Mouse (Mus musculus): ENCODE data around the gene Trak1. TPM values are rescaled to one million over a fixed set of nuclear protein-coding genes. Genes with fewer than 3 reads are reported as not detected.
A peak's percentile ranks its signal among the peaks of the same experiment; 100 is the strongest.

The Trak1 gene
- total and polyA plus RNA-seq, 3 experiments: 8.2 to 28.6 (median 18.1) TPM

DNA sequence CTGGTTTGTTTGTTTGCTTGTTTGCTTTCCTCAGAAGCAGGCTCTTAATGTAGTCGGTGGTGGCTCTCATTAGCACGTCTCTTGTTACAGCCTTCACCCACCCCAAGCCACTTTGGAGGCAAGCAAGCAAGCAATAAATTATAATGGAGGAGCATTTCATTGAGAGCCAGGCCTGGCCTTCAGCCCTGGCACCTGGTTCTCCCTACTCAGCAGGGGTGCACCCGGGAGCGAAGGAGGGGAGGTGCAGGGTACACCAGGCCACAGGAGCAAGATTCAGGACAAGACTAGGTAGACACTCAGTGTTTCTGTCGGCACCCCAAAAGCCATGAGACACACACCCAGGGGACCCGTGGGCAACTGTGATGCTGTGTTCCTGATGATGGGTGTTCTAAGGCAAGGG, 72.3 kb downstream of the Trak1 start:
- H3K4me2 ChIP-seq (ENCODE audit: insufficient read depth, low read depth, poor library complexity, severe bottlenecking): no peak overlapping the region
- no peaks in the 10 kb centered on the region for H3K79me2 ChIP-seq (replicated peaks; ENCODE audit: control insufficient read depth, extremely low read depth, insufficient read depth, poor library complexity, severe bottlenecking)
- dilution Hi-C loops (cut with MboI; ENCODE audit: extremely low pct_ligation_motif_present, extremely low pct_unique_long_range_greater_than_20kb, low sequenced_read_pairs) (no loop called here), in situ Hi-C loops (cut with MboI; ENCODE audit: low pct_ligation_motif_present, low pct_unique_long_range_greater_than_20kb, low sequenced_read_pairs) (no loop called here)
- H3K9me3 ChIP-seq (replicated peaks; ENCODE audit: low read length): no peaks in the 10 kb centered on the region
- H3K9ac ChIP-seq (ENCODE audit: insufficient read depth, low read depth): no peak overlapping the region
- no peak overlapping the region for H3K27ac ChIP-seq (ENCODE audit: insufficient read depth, low read depth)
- peaks cover 15 to 52% of the 10 kb centered on the region in 2 experiments for H3K36me3 ChIP-seq (replicated peaks in 1 of 2; ENCODE audit: control insufficient read depth in 1 of 2, insufficient read depth in 1 of 2, low read length in 1 of 2)
- no peak for TF ChIP-seq MYC (IDR thresholded peaks at IDR 0.05; ENCODE audit: low read depth, low read length)
- TF ChIP-seq KAT2A (IDR thresholded peaks at IDR 0.05; ENCODE audit: insufficient replicate concordance, low read length): no peak
- no peak for TF ChIP-seq JUN (IDR thresholded peaks at IDR 0.05; ENCODE audit: insufficient read depth, low read depth, low read length)
- no peak for TF ChIP-seq SIN3A (IDR thresholded peaks at IDR 0.05; ENCODE audit: low read length)
- no peak for TF ChIP-seq MAX (IDR thresholded peaks at IDR 0.05; ENCODE audit: low read length)
- TF ChIP-seq ETS1 (conservative IDR thresholded peaks at IDR 0.05; ENCODE audit: low read depth, low read length): no peak
- TF ChIP-seq UBTF (IDR thresholded peaks at IDR 0.05; ENCODE audit: low read depth, low read length): no peak
- no peak for TF ChIP-seq POLR2A (IDR thresholded peaks at IDR 0.05; ENCODE audit: low read depth, low read length)
- no peak for TF ChIP-seq CHD1 (IDR thresholded peaks at IDR 0.05; ENCODE audit: low read depth, low read length)
- TF ChIP-seq JUND (conservative IDR thresholded peaks at IDR 0.05; ENCODE audit: low read depth, low read length): no peak
- no peak for TF ChIP-seq PAX5 (IDR thresholded peaks at IDR 0.05; ENCODE audit: low read length)
- TF ChIP-seq TCF12 (IDR thresholded peaks at IDR 0.05; ENCODE audit: low read depth, low read length): no peak
- no peak for TF ChIP-seq E2F4 (IDR thresholded peaks at IDR 0.05; ENCODE audit: insufficient replicate concordance, low read depth, low read length)
- TF ChIP-seq ZC3H11A (IDR thresholded peaks at IDR 0.05; ENCODE audit: low read depth, low read length): no peak
- no peak for TF ChIP-seq NELFE (IDR thresholded peaks at IDR 0.05; ENCODE audit: low read depth, low read length)
- no peak for TF ChIP-seq RAD21 (IDR thresholded peaks at IDR 0.05; ENCODE audit: low read depth, low read length)
- no peak for TF ChIP-seq BHLHE40 (IDR thresholded peaks at IDR 0.05; ENCODE audit: low read depth, low read length)
- no peak for TF ChIP-seq MEF2A (IDR thresholded peaks at IDR 0.05; ENCODE audit: borderline replicate concordance, low read depth, low read length)
- TF ChIP-seq TBP (conservative IDR thresholded peaks at IDR 0.05; ENCODE audit: low read depth, low read length): no peak
- H3K4me3 ChIP-seq (replicated peaks in 1 of 3; ENCODE audit: low read depth in 2 of 3, low read length in 2 of 3, poor library complexity in 1 of 3): no peak overlapping the region
- peaks cover 10 to 63% of the 10 kb centered on the region in 2 experiments for H3K4me1 ChIP-seq (ENCODE audit: control insufficient read depth in 1 of 2, insufficient read depth in 2 of 2)
- DNase-seq (ENCODE audit: extremely low read depth): no peak
- H3K27me3 ChIP-seq (replicated peaks): no peaks in the 10 kb centered on the region

DNA sequence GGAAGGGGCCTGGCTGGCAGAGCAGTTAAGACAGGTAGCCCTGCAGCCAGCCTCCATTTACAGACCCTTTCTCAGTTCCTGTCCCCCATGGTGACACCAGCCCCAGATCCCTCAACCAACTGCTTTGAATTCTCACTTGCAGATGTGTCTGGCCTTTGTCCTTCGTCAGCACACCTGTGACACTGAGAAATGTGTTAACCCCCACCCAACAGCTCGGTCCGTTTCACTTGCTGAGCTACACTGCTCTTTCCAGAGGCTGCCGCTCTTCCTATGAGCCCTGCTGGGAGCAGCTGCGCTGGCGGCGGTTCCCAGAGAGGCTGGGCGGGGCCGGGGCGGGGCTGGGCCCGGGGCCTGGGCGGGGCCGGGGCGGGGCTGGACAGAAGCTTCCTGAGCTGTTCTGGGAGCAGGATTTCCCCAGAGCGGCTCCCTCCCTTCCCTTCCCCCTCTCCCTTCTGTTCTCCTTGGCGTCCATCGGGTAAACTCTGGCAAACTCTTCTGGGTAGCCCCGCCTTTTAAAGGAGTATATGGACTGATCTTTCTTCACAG, 74.1 kb downstream of the Trak1 start:
- Histone ChIP-seq H3K4me1 (ENCODE audit: control insufficient read depth in 1 of 2, insufficient read depth in 2 of 2) (peaks cover 10 to 67% of the 10 kb centered on the region in 2 experiments), H3K4me3 (replicated peaks in 1 of 3; ENCODE audit: low read depth in 2 of 3, low read length in 2 of 3, poor library complexity in 1 of 3) (peak overlapping the region; percentile 17 to 34 (median 23)), H3K9ac (ENCODE audit: insufficient read depth, low read depth) (no peak overlapping the region), H3K79me2 (replicated peaks; ENCODE audit: control insufficient read depth, extremely low read depth, insufficient read depth, poor library complexity, severe bottlenecking) (no peaks in the 10 kb centered on the region), H3K27ac (ENCODE audit: insufficient read depth, low read depth) (0 out of 2 replicates have a peak overlapping the region, but pooled peaks have one; percentile 4), H3K9me3 (replicated peaks; ENCODE audit: low read length) (no peaks in the 10 kb centered on the region), H3K4me2 (ENCODE audit: insufficient read depth, low read depth, poor library complexity, severe bottlenecking) (peak overlapping the region; percentile 62), H3K36me3 (replicated peaks in 1 of 2; ENCODE audit: control insufficient read depth in 1 of 2, insufficient read depth in 1 of 2, low read length in 1 of 2) (peaks cover under 1 to 51% of the 10 kb centered on the region in 2 experiments), H3K27me3 (replicated peaks) (no peaks in the 10 kb centered on the region)
- dilution Hi-C loops (cut with MboI; ENCODE audit: extremely low pct_ligation_motif_present, extremely low pct_unique_long_range_greater_than_20kb, low sequenced_read_pairs): no loop called here
- in situ Hi-C loops (cut with MboI; ENCODE audit: low pct_ligation_motif_present, low pct_unique_long_range_greater_than_20kb, low sequenced_read_pairs): loop anchor here (5.0 to 10.0 kb wide), 2 partner anchors 79 to 117 kb away; no protein-coding TSS in a partner anchor
- DNase-seq (ENCODE audit: extremely low read depth): peak; percentile 79
- TF ChIP-seq ELF1 (IDR thresholded peaks at IDR 0.05; ENCODE audit: low read depth, low read length): peak; percentile 11; the same call in 1 of the 2 replicates
- TF ChIP-seq TCF12 (IDR thresholded peaks at IDR 0.05; ENCODE audit: low read depth, low read length): peak; percentile 71
- TF ChIP-seq USF1 (IDR thresholded peaks at IDR 0.05; ENCODE audit: low read depth, low read length): no peak
- no peak for TF ChIP-seq CTCF (conservative IDR thresholded peaks at IDR 0.05 in 1 of 2, IDR thresholded peaks at IDR 0.05 in 1 of 2; ENCODE audit: low read depth in 2 of 2, low read length in 2 of 2)
- TF ChIP-seq MAX (IDR thresholded peaks at IDR 0.05; ENCODE audit: low read length): no peak
- TF ChIP-seq POLR2AphosphoS2 (IDR thresholded peaks at IDR 0.05; ENCODE audit: low read depth, low read length): no peak
- no peak for TF ChIP-seq UBTF (IDR thresholded peaks at IDR 0.05; ENCODE audit: low read depth, low read length)
- TF ChIP-seq TBP (conservative IDR thresholded peaks at IDR 0.05; ENCODE audit: low read depth, low read length): no peak
- no peak for TF ChIP-seq MAFK (IDR thresholded peaks at IDR 0.05; ENCODE audit: insufficient replicate concordance, low read length)
- no peak for TF ChIP-seq ZMIZ1 (IDR thresholded peaks at IDR 0.05; ENCODE audit: low read depth, low read length)
- TF ChIP-seq MYC (IDR thresholded peaks at IDR 0.05; ENCODE audit: low read depth, low read length): no peak
- peak; percentile 32; the same call in 1 of the 2 replicates for TF ChIP-seq CHD2 (IDR thresholded peaks at IDR 0.05; ENCODE audit: low read length)
- TF ChIP-seq MAZ (IDR thresholded peaks at IDR 0.05; ENCODE audit: low read depth, low read length): no peak
- TF ChIP-seq SMC3 (IDR thresholded peaks at IDR 0.05; ENCODE audit: low read depth, low read length): no peak
- no peak for TF ChIP-seq MEF2A (IDR thresholded peaks at IDR 0.05; ENCODE audit: borderline replicate concordance, low read depth, low read length)
- TF ChIP-seq IRF4 (IDR thresholded peaks at IDR 0.05; ENCODE audit: low read depth, low read length): peak; percentile 65
- no peak for TF ChIP-seq ZKSCAN1 (IDR thresholded peaks at IDR 0.05; ENCODE audit: borderline replicate concordance, low read depth, low read length)
- TF ChIP-seq USF2 (conservative IDR thresholded peaks at IDR 0.05; ENCODE audit: low read depth, low read length): no peak
- TF ChIP-seq ZC3H11A (IDR thresholded peaks at IDR 0.05; ENCODE audit: low read depth, low read length): no peak
- no peak for TF ChIP-seq MXI1 (IDR thresholded peaks at IDR 0.05; ENCODE audit: low read depth, low read length)
